Mouse (Mus musculus): ENCODE data around the gene Muc15.

DNA sequence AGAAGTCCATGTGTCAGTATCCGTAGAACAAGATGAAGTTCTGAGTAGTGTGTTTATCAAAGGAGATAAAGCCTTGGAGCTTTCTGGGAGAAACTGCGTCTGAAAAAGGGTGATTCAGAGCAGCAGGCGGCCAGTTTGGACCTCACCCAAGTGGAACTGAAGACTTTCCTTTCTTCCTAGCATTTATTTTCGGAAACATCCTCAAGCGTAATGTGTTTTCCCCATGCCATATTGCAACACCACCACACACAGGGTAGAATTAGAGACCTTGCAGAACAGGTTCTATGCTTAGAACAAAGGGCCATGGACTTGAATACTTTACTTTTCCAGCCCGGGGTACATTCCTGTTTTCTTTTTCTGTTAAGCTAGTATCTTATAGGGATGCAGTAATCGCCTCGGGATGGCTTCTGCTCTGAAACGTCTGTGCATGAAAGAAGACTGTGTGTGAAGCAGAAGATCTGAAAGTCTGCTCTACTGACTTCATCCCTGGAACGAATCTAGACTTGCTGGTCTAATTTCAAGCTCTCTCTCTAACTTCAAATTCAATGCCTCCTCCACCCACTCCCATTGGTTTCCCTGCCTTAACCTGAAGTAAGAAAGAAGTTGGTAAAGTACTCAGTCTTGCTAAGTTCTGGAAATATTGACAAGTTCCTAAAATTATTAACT lies 11.0 kb upstream of the Muc15 start:
- TF ChIP-seq GATA1 (IDR thresholded peaks at IDR 0.05; ENCODE audit: borderline replicate concordance, low read length) (no peak), FLI1 (IDR thresholded peaks at IDR 0.05; ENCODE audit: low read length) (no peak)

Measured in megakaryocyte, embryonic 14.5 days (primary cell).